Mouse (Mus musculus): ENCODE data around the gene Anapc13.

Gene Anapc13

DNA sequence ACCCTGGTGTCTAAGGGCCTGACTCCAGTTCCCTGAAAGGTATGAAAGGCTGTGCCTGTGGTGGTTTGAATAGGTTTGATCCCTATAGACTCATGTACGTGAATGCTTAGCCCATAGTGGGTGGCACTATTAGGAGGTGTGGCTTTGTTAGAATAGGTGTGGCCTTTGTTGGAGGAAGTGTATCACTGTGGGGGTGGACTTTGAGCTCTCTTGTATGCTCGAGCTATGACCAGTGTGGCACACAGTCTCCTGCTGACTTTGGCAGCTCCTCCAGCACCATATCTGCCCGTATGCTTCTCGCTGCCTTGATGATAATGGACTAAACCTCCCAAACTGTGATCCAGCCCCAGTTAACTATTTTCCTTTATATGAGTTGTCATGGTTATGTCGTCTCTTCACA is 49.8 kb downstream of the Anapc13 start:
- in situ Hi-C loops (cut with MboI, MseI) = no loop called here

- in situ Hi-C loops (cut with MboI, MseI) = no loop called here
Observed at GRCm38 (mm10) chr9:102681470-102681869, 55.4 kb downstream of the Anapc13 start.

Data from regulatory T cell (primary cell).